Mouse (Mus musculus): ENCODE results near the gene 1700056E22Rik.

Gene 1700056E22Rik

GRCm38 (mm10) chr1:184017606-184018005 lies 16.5 kb downstream of the 1700056E22Rik start:
- DNase-seq = no peak

GRCm38 (mm10) chr1:184015995-184016730 lies 17.9 kb downstream of the 1700056E22Rik start:
- no peak for DNase-seq

- no peak for DNase-seq
These were observed 20.0 kb downstream of the 1700056E22Rik start for GRCm38 (mm10) chr1:184014091-184014490.

- DNase-seq = no peak
These were observed 21.0 kb downstream of the 1700056E22Rik start, which contains the start of gene Dusp10 for GRCm38 (mm10) chr1:184013106-184013505. TSS of gene Dusp10 (plus strand) at chr1:184013302.

- DNase-seq = no peak
These were observed 22.8 kb downstream of the 1700056E22Rik start for GRCm38 (mm10) chr1:184011311-184011710.

- no peak for DNase-seq
These were observed 28.0 kb downstream of the 1700056E22Rik start for GRCm38 (mm10) chr1:184006086-184006485.

- no peak for DNase-seq
These were observed 28.6 kb downstream of the 1700056E22Rik start for GRCm38 (mm10) chr1:184005315-184006058.

GRCm38 (mm10) chr1:184004311-184004710 lies 29.8 kb downstream of the 1700056E22Rik start:
- no peak for DNase-seq

- no peak for DNase-seq
These were observed 31.6 kb downstream of the 1700056E22Rik start for GRCm38 (mm10) chr1:184002470-184002869.

- DNase-seq = no peak
These were observed 36.9 kb downstream of the 1700056E22Rik start for GRCm38 (mm10) chr1:183997207-183997606.

GRCm38 (mm10) chr1:183991921-183992320 lies 42.2 kb downstream of the 1700056E22Rik start:
- no peak for DNase-seq

- DNase-seq = no peak
These were observed 46.3 kb downstream of the 1700056E22Rik start for GRCm38 (mm10) chr1:183987711-183988245.

Data from kidney, postnatal 10 days (tissue).